Mouse (Mus musculus) gastrocnemius, postnatal 36 days (tissue): Measurements from ENCODE around the gene Acbd3. TPM values are rescaled to one million over a fixed set of nuclear protein-coding genes. Genes with fewer than 3 reads are reported as not detected.

Experiments used
- DNase-seq, 2 experiments: peaks; one replicate each; pipeline ENCODE4 v3.0.0; 2022
- intact Hi-C: fragments of 180-260 bp; cut with DNase I; formaldehyde crosslinking; loops from one replicate; pipeline ENCODE4 v1.15.1; 2025
- total RNA-seq, 2 experiments: library from RNA; stranded (reverse); gene quantifications; 2 replicates each; pipeline ENCODE4 v1.2.3; 2021

Acbd3 gene
- total RNA-seq, 2 experiments from 2014 or later, result 10.5 to 11.4 TPM

DNA sequence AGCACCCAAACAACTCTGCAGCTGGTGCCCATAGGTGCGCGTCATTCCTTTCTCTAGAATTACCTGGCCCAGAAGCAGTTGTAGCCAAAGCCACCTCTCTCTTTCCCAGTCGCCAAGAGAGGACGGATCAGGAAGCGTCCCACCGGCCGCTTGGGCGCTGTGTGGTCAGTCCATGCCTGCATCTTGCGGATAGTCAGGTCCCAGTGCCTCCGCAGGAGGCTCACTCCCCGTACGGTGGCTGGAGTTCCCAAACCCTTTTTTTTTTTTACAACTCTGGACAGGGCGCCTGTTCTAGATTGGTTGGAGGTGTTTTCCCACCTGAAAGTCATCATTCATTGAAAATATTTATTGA lies 52.5 kb downstream of the Acbd3 start:
- intact Hi-C loops, result no loop called here
- no peak for DNase-seq

DNA sequence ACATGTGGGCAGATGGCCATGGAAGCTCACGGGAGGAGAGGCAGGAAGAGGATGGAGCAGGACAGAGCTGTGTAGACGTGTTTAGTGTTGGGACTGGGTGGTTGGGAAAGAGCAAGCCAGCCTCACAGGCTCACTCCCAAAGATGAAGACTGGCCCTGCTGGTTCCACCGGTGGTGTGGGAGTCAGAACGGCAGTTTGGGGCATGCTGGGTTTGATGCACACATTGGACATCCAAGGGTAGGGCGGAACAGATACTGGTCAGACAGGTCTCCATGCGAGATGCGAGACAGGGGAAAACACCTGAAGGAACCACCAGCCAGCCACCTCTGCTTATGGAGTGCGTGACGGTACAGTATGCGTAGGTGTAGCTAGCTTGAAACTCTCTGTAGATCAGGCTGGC lies 53.1 kb downstream of the Acbd3 start:
- intact Hi-C loops, result no loop called here
- DNase-seq, result no peak

DNA sequence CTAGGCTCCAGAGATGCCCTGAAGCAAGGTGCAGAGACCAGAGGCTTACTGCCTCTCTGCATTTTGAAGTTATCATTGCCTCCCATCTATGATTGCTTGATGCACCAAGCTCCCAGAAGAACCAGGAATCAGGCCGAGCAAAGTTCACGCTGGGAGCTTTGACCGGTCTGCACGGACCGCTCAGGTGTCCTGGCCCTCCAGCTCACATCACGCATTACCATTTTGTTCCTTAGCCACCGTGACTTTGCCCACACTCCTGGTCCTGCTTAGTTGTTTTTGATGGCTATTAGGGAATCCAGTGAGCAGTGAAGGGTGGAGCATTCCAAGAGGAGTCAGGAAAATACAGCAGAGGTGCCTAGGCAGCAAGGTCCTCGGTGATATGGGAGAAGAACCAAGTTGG lies 54.4 kb downstream of the Acbd3 start:
- DNase-seq, result no peak
- intact Hi-C loops, result no loop called here

DNA sequence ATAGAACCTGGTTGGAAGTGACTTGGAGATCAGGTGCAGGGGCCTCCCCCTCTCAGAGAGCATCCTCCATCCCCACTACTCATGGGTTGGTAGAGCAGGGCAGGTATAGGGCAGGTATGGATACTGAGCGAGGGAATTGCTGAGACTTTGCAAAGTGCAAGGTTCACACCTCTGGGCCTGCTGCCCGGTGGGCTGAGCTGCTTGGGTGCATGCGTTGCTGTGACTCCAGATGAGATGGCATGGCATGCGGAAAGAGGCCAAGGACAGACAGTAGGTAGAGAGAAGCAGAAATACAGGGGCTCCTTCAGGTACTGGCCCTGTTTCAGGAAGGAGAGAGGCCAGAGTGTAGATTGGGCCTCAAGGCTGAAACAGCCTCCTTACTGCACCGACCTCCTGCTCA lies 55.4 kb downstream of the Acbd3 start:
- intact Hi-C loops, result no loop called here
- DNase-seq, result no peak

DNA sequence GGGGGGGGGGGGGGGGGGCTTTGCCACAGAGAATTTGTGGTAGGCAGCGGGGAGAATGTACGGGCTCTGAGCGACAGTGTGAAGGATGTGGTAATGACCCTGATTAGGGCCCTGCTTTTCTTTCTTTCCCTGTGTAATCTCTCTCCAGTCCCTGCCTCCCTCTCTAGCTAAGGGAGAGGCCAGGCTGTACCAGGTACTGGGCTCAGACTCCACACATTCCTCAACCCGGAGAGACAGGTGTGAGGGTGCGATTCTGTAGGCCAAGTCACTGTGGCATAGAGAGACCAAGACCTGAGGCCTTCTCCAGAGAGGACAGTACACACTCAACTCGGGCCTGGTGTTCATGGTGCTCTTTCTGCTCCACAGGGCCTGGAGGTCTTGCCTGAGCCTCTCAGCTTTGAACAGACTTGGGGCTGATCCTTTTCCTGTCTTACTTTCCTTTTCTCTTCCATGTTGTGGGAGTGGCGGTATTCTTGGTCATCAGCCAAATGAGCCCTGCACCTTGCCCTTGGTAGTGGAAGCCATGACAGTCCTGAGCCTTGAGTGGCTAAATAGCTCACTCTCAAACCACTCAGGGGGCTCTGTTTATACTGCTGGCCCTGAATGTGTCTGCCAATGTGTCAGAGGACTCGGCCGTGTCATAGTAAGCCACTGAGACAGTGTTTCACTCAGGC lies 57.2 kb downstream of the Acbd3 start:
- DNase-seq, result no peak
- intact Hi-C loops, result no loop called here

- DNase-seq, result no peak
- intact Hi-C loops, result no loop called here
Observed at GRCm38 (mm10) chr1:180783580-180783928, 57.7 kb downstream of the Acbd3 start.

- intact Hi-C loops, result no loop called here
- DNase-seq, result no peak
Observed at GRCm38 (mm10) chr1:180791821-180792480, 66.1 kb downstream of the Acbd3 start.

GRCm38 (mm10) chr1:180792814-180793213 lies 67.0 kb downstream of the Acbd3 start:
- no peak for DNase-seq
- intact Hi-C loops, result no loop called here

GRCm38 (mm10) chr1:180793445-180794117 lies 67.7 kb downstream of the Acbd3 start:
- intact Hi-C loops, result no loop called here

DNA sequence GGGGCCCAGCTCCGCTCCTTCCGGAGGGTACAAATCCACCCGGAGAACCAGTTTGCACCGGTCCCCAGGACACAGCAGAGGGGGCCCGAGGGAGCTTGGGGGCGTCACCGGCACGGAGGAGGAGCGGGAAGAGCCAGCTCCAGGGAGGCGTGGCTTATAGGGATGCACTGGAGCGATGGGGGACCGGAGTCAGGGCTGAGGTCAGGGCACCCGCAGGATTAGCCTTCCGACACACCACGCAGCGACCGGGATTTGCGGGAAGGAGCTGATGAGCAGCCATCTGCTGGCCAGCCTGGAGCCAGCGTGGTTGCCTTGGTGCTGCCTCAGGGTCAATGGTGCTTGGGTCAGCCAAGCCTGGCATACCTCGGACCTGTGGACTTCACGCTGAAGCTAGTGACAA lies 68.3 kb downstream of the Acbd3 start:
- no peak for DNase-seq
- intact Hi-C loops, result no loop called here

More at GRCm38 (mm10) chr1:180793445-180794117, 67.7 kb downstream of the Acbd3 start:
- DNase-seq, result no peak

GRCm38 (mm10) chr1:180798660-180799059 lies 72.8 kb downstream of the Acbd3 start:
- no peak for DNase-seq
- intact Hi-C loops, result no loop called here

DNA sequence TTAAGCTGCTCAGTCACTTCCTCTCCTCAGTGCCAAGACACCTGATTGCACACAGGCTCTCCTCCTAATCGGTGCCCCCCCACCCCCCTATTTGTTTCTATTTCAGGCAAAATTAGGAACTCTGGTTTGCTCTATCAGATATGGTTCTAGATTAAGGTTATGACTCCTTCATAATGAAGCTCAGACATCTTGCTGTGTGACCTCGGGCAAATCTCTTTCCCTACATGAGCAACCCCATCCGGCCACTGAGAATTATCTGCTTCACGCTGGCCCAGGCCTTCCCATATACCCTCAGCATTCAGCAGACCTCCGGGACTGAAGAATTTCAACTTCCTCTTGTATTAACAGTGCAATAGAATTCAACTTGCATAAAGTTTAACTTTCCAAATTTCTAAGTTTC lies 73.4 kb downstream of the Acbd3 start:
- intact Hi-C loops, result no loop called here
- no peak for DNase-seq

- intact Hi-C loops, result no loop called here
- DNase-seq, result no peak
Observed at GRCm38 (mm10) chr1:180800022-180800421, 74.2 kb downstream of the Acbd3 start.

DNA sequence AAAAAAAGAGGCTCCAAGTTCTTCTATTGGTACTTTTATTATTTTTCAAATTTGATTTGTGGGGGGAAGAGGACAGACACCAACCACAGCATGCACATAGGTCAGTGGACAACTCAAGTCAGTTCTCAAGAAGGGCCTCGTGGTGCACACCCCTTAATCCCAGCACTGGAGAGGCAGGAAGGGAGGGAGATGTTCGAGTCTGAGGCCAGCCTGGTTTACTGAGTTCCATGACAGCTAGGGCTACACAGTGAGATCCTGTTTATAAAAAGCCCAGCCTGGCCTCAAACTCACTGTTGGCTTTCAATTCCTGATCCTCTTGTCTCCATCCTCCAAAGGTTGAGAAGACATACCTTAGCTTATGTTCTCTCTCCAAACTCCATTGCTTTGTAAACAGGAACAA lies 75.0 kb downstream of the Acbd3 start:
- DNase-seq, result no peak
- intact Hi-C loops, result no loop called here

GRCm38 (mm10) chr1:180801466-180801994 lies 75.7 kb downstream of the Acbd3 start:
- no peak for DNase-seq
- intact Hi-C loops, result no loop called here

Other genes starting within 250 kb of the Acbd3 start
- under 1 TPM; 0.18 to 0.42 TPM for gene Stum, start 242.5 kb upstream of the Acbd3 start, total RNA-seq
- 10 to 100 TPM; 59.3 to 62.7 TPM for gene Parp1, start 157.1 kb upstream of the Acbd3 start, total RNA-seq
- 1 to 10 TPM; 3.5 to 3.6 TPM for gene Lin9, start 84.9 kb upstream of the Acbd3 start, total RNA-seq
- gene Mixl1, start 29.0 kb upstream of the Acbd3 start, total RNA-seq, result not detected
- gene H3f3a, start 87.9 kb downstream of the Acbd3 start, total RNA-seq, result 100 to 1,000 TPM; 303 to 358 TPM
- gene Sde2, start 125.1 kb downstream of the Acbd3 start, total RNA-seq, result 1 to 10 TPM; 5.2 to 6.9 TPM
- not detected for gene Lefty2, start 167.1 kb downstream of the Acbd3 start, total RNA-seq
- 10 to 100 TPM; 10.9 to 12.7 TPM for gene Pycr2, start 178.2 kb downstream of the Acbd3 start, total RNA-seq
- gene Lefty1, start 209.0 kb downstream of the Acbd3 start, total RNA-seq, result under 1 TPM in 1 of 2 experiments, not detected in 1; 0.25 TPM
- 10 to 100 TPM; 12.4 to 13.3 TPM for gene Tmem63a, start 216.3 kb downstream of the Acbd3 start, total RNA-seq